Mouse (Mus musculus): ENCODE measurements around the gene B4galt3. TPM values are rescaled to one million over a fixed set of nuclear protein-coding genes. Genes with fewer than 3 reads are reported as not detected.
"Not testable (repeated sequence)": the region's sequence is repeated elsewhere in the genome, so short reads cannot be mapped to it uniquely, and the experiment has no call there.

Gene B4galt3
- total RNA-seq, 2 experiments from 2014 or later, result 17.8 to 28.5 TPM

DNA sequence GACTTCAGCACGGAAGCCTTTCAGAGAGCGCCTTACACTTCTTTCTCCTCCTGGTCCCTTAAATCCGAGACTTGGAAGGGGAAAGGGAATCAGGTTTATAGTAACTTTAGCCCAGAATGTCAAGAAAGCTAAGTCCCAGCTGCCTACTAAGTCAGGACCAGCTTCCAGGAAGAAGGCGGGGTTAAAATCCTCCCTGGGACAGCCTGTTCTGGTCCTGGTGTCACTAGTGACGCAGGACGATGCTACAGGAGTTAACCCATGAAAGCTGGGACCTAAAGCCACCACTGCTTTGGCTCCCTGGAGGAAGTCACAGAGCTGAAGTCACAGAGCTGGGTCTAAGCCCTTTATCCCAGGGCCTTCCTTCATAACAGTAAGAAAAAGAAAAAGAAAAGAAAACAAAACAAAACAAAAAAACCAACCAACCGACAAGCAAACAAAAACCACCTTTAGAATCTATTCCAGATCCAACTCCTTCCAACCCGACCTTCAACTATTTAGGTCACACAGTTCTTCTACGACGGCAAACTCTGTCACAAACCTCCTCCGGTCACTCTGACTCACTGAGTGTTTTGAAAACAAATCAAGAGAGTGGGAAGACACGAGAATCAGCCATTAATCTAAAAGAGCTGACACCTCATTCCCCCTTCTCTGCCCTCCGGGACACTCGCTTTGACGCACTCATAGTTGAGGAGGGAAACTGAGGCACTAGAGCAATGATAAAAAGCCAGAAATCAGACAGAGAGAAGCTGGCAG lies 30.0 kb upstream of the B4galt3 start:
- ATAC-seq (ENCODE audit: poor library complexity, severe bottlenecking), result no peak

DNA sequence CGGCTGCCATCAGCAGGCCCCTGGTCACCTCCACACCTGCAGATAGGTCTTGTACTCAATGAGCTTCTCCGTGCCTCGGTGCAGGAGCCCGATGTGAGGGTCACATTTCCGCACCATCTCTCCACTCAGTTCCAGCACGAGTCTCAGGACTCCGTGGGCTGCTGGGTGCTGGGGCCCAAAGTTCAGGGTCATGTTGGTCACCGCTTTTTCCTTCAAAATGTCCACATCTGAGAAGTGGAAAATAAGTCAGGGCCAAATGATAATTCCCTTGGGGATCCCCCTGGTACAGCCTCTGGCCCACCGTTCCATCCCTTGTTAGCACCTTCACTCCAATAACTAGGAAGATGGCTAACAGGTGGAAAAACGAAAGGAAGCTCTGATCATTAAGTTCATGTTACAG lies 29.2 kb upstream of the B4galt3 start:
- no peak for ATAC-seq (ENCODE audit: poor library complexity, severe bottlenecking)

- not testable (repeated sequence) for ATAC-seq (ENCODE audit: poor library complexity, severe bottlenecking)
Measured at GRCm38 (mm10) chr1:171241952-171242351, 28.2 kb upstream of the B4galt3 start.

- no peak for ATAC-seq (ENCODE audit: poor library complexity, severe bottlenecking)
Measured at GRCm38 (mm10) chr1:171245353-171245752, 24.8 kb upstream of the B4galt3 start.

DNA sequence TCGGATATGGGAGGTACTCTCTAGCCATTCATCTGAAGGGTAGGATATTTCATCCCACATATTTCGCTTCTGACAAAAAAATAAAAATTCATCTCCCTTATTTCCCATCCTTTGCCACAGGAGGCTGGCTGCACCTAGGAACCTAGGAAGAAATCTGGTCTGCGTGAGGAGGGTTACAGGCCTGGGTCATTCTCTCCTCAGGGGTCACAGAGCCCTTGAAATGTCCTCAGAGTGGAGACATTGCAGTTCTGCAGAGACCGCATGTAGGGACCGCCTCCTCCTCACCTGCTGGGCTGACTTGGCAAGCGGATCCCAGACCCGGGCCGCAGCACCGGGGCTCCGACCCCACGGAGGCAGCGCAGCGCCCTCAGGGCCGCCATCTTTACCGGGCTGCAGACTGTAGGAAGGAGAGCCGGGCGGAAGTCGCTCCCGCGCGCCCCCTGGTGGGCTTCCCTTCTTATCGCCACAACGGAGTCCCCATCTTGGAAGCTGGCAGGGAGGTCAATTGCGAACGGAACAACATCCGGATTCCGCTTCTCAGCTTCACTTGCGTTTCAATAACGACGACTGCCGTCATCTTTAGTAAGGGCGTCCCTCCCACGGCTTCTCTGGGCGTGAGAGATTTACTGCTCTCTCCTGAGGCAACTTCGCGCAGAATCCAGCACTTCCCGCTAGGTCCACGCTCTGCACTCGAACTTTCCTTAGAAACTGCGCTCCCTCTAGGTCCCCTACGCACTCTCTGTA lies 23.2 kb upstream of the B4galt3 start:
- ATAC-seq (ENCODE audit: poor library complexity, severe bottlenecking), result peak; percentile 97

GRCm38 (mm10) chr1:171247453-171247841 lies 22.7 kb upstream of the B4galt3 start:
- ATAC-seq (ENCODE audit: poor library complexity, severe bottlenecking), result peak; percentile 36

GRCm38 (mm10) chr1:171247916-171248315 lies 22.2 kb upstream of the B4galt3 start:
- no peak for ATAC-seq (ENCODE audit: poor library complexity, severe bottlenecking)

DNA sequence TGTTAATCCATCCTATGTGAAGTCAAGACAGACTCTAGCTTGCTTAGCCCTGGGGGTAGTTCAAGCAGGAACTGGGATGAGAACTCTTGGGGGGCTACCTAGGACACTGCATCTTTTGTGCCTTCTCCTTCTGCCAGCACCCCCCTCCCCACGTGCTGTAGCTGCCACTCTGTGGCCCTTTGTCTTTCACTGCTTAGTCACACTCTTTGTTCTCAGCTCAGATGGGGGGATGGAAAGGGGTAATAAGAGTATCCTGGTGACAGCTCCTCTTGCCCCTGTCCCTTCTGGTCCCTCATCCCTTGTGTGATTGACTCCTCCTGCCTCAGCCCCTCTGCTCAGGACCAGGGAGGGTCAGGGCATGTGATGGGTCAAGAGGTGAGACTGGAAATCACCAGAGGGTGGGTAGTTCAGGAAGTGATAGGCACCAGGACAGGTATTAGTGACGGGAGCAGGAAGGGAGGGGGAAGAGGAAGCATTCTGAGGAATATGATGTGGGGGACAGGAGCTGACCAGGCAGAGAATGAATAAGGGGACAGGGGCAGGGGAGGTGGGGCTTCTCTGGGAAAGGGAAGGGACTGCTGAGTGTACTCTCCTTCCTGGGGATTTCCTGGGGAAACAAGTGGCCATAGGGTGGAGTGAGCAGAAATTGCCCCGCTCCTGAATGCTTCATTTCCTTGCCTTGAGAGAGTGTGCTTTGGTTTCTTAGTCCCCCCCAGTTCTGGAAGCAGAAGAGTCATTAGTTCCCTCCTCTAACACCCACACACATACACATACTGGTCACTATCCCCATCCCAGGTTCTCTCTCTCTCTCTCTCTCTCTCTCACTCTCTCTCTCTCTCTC lies 21.5 kb upstream of the B4galt3 start:
- no peak for ATAC-seq (ENCODE audit: poor library complexity, severe bottlenecking)

DNA sequence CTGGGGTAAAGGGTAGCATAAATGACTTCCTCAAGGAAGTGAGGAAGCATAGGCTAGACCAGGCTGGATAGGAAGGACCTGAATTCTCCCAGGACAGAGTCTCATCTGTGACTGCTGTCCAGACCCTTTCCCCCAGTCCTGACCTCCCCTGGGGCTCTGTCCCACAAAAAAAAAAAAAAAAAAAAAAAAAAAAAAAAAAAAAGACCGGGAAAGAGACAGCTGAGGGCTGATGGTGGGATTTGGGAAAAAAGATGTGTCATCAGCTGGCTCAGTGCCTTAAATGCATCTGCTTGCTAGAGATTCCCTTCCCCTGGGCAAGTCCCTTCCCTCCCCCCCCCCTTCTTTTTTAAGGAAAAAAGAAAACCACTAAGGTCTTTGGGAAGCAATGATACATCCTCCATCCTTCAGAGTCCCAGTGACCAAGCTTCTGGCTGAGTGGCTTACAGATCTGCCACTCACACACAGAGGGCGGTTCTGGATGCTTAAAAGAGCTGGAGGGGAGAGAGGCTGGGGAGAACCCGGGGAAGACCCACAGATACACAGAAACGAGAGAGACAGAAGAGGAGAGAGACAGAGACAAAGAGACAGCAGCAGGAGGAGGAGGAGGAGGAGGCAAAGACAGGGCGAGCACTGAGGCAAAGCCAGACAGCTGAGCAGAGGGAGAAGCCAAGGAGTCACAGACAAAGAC lies 20.1 kb upstream of the B4galt3 start, which contains the start of gene Adamts4:
Adamts4 (plus strand) TSS at position 509 of the 688 bp plus-strand sequence.
- ATAC-seq (ENCODE audit: poor library complexity, severe bottlenecking), result no peak

- ATAC-seq (ENCODE audit: poor library complexity, severe bottlenecking), result no peak
Measured at GRCm38 (mm10) chr1:171250680-171251593, 19.2 kb upstream of the B4galt3 start, which contains the start of gene Ndufs2. Gene Ndufs2 (minus strand): TSS chr1:171251388.

GRCm38 (mm10) chr1:171251594-171252324 lies 18.4 kb upstream of the B4galt3 start:
- no peak for ATAC-seq (ENCODE audit: poor library complexity, severe bottlenecking)

DNA sequence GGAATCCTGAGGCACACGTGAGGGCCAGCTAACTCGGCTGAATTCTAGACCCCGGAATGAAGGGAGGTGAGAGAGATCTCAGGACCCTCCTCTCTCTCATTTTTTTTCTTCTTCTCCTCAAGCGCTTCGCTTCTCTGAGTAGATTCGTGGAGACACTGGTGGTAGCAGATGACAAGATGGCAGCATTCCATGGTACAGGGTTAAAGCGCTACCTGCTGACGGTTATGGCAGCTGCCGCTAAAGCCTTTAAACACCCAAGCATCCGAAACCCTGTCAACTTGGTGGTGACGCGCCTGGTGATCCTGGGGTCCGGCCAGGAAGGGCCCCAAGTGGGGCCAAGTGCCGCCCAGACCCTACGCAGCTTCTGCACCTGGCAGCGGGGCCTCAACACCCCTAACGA lies 17.7 kb upstream of the B4galt3 start:
- no peak for ATAC-seq (ENCODE audit: poor library complexity, severe bottlenecking)

- no peak for ATAC-seq (ENCODE audit: poor library complexity, severe bottlenecking)
Measured at GRCm38 (mm10) chr1:171256095-171256818, 13.9 kb upstream of the B4galt3 start.

DNA sequence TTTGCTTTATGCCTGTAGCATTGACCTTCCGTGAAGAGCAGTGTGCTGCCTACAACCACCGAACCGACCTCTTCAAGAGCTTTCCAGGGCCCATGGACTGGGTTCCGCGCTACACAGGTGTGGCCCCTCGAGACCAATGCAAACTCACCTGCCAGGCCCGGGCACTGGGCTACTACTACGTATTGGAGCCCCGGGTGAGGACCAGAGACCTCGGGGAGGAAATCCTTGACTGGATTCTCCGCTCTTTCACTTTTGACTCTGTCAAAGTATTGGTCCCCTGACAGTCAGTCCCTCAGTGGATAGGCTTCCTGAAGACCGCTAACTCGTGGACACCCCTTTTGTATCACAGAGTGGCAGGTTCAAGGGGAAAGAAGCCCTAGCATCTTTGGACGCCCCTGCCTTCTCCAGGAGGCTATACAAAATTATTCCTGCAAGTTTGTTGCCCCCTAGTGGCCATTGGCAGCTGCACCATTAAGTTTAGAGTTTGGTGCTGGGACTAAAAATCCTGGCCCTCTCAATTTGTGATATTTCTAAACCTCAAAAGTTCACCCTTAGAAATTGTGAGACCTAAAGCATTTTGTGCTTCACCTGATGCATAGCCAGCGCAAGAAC lies 13.1 kb upstream of the B4galt3 start:
- ATAC-seq (ENCODE audit: poor library complexity, severe bottlenecking), result peak; percentile 74

DNA sequence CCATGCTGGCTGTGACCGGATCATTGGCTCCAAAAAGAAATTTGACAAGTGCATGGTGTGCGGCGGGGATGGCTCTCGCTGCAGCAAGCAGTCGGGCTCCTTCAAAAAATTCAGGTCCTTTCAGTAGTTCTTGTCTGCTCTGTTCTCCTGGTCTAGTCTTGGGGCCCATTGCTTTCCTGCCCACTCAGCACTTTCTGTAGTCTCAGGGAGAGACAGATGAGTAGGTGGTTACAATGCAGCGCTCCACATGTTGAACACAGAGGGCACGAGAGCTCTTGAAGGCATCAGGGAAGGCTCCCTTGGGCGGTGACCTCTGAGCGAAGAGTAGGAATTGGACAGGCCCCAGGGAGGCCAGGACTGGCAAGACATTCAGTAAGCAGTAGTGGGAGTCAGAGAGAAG lies 12.3 kb upstream of the B4galt3 start:
- no peak for ATAC-seq (ENCODE audit: poor library complexity, severe bottlenecking)

DNA sequence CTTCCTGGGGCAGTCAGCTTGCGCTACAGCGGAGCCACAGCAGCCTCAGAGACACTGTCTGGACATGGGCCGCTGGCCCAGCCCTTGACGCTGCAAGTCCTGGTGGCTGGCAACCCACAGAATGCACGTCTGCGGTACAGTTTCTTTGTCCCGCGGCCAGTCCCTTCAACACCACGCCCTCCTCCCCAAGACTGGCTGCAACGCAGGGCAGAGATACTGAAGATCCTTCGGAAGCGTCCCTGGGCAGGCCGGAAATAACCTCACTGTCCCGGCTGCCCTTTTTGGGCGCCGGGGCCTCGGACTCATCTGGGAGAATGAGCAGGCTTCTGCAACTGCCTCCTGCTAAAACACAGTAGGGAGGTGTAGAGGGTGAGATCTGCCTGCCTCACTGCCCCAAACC lies 11.2 kb upstream of the B4galt3 start:
- ATAC-seq (ENCODE audit: poor library complexity, severe bottlenecking), result no peak

DNA sequence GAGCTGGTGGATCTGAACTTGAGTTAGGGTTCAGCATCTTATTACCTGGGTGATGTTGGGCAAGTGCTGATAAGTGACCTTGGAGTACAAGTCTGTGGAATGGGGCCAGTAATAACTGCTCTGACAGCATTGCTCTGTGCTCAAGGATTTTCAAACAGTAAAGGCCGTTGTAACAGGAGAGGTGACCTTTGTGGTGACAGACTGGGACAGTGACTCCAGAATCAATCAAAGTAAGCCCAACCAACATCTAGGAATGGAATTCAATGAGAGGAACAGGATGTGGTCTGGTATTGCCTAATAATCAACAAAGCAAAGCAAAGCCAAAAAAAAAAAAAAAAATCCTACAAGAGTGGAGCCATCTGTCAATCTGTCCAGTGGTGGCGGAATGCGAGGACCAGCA lies 9.8 kb upstream of the B4galt3 start:
- ATAC-seq (ENCODE audit: poor library complexity, severe bottlenecking), result 0 out of 2 replicates have a peak, but pooled peaks have one; percentile 16
